In the genomic region with DNA sequence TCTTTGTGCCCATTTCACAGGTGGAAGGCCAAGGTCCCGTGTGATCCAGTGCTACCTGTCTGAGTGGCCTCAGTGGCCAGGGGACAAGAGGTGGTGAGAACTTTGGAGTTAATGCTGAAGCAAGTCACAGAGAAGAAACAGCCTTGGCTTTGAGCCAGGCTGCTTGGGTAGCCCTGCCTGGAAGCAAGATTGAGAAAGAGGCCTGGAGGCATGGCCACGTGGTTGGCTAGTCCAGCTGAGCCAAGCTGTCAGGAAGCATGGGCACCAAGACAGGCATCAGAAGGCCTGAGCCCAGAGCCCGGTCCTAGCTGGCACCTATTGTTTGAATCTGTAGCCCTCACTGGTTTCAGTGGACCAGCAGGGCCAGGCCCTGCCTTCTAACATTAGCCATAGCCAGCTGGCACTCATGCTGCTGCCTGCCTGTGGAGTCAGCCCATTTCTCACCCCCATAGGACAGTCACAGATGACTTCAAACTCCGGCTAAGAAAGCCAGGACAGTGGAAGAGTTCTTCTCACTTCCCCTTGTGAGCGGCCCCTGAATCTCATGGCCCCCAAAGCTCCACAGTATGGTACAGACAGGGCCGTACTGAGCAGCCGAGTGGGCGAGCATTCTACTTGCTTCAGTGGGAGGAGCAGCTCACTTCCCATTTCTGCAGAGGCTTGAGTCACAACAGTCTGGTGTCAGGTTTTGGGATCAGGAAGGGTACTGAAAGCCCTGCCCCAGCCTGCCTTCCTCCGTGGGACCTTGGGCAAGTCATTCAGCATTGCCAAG, we compare ENCODE assay signal across 7 mouse cellular contexts. TPM values are rescaled to one million over a fixed set of nuclear protein-coding genes. Genes with fewer than 3 reads are reported as not detected.
DNase-seq lines count a peak whose midpoint lies in the region; ATAC-seq and TF ChIP-seq lines count a peak whose summit lies in the region.

No protein-coding gene starts in this region.

- no peak overlapping the region; the same call in 1 of the 2 replicates for H3K9ac ChIP-seq in liver, postnatal 0 days (replicated peaks)

- TF ChIP-seq EP300 in liver, postnatal 0 days (IDR thresholded peaks at IDR 0.05; ENCODE audit: low read depth), result no peak

- no peak for TF ChIP-seq POLR2A in thymus, adult 2 months (IDR thresholded peaks at IDR 0.05; ENCODE audit: control insufficient read depth, extremely low read depth, insufficient read depth, low read length, poor library complexity)
- TF ChIP-seq POLR2A in brain, embryonic 14.5 days (IDR thresholded peaks at IDR 0.05; ENCODE audit: borderline replicate concordance, extremely low read depth, insufficient read depth, insufficient read length, poor library complexity, severe bottlenecking), result no peak

- TF ChIP-seq CTCF in thymus, adult 2 months (IDR thresholded peaks at IDR 0.05; ENCODE audit: borderline replicate concordance, control insufficient read depth, extremely low read depth, insufficient read depth, low read length, poor library complexity), result no peak
- TF ChIP-seq CTCF in brain, embryonic 14.5 days (IDR thresholded peaks at IDR 0.05; ENCODE audit: borderline replicate concordance, extremely low read depth, insufficient read depth, insufficient read length), result no peak
- no peak for TF ChIP-seq CTCF in liver, postnatal 0 days (IDR thresholded peaks at IDR 0.05; ENCODE audit: low read depth)

- H3K4me2 ChIP-seq in liver, postnatal 0 days (ENCODE audit: low read depth, low read length), result no peak overlapping the region

- peak overlapping the region; percentile 42; the same call in 1 of the 2 replicates for H3K27ac ChIP-seq in thymus, adult 2 months (ENCODE audit: control insufficient read depth, insufficient read depth, low read length)
- H3K27ac ChIP-seq in liver, postnatal 0 days (ENCODE audit: low read depth), result peak overlapping the region; percentile 85

- peaks cover 56% of the 10 kb centered on the region for H3K4me1 ChIP-seq in thymus, adult 2 months (replicated peaks; ENCODE audit: control insufficient read depth, insufficient read depth, low read length)
- H3K4me1 ChIP-seq in liver, postnatal 0 days (ENCODE audit: insufficient read depth), result peaks cover 26% of the 10 kb centered on the region

- 38% methylated on average over 9 of the region's 9 CpGs for WGBS in thymus, adult 2 months
- 32% methylated on average over 9 of the region's 9 CpGs for WGBS in liver, postnatal 0 days (ENCODE audit: insufficient replicate concordance)

- H3K36me3 ChIP-seq in thymus, adult 2 months (ENCODE audit: control insufficient read depth, insufficient read depth, low read length), result peaks cover 27% of the 10 kb centered on the region
- peaks cover 21% of the 10 kb centered on the region for H3K36me3 ChIP-seq in liver, postnatal 0 days (replicated peaks; ENCODE audit: insufficient read depth, low read length)

- ATAC-seq in liver, postnatal 0 days, result peak; percentile 36

- no peak overlapping the region for H3K4me3 ChIP-seq in thymus, adult 2 months (ENCODE audit: control insufficient read depth, insufficient read depth, low read length)
- no peak overlapping the region for H3K4me3 ChIP-seq in liver, postnatal 0 days (ENCODE audit: low read depth, low read length)

- DNase-seq in thymus, adult 2 months, result peak; percentile 22
- DNase-seq in thymus, postnatal 10 days (ENCODE audit: low spot score in 2 of 2), result no peak
- peak; percentile 67 for DNase-seq in brain, embryonic 14.5 days (ENCODE audit: low read depth)
- DNase-seq in gastrocnemius, adult 8-10 months (ENCODE audit: low spot score in 2 of 2), result peak; percentile 35 to 60
- DNase-seq in kidney, postnatal 4 days, result peak; percentile 45 to 67
- DNase-seq in liver, postnatal 0 days, result peak; percentile 54
- peak; percentile 58 for DNase-seq in right cerebral cortex, postnatal 25 days

- H3K9me3 ChIP-seq in liver, postnatal 0 days (ENCODE audit: low read length), result no peaks in the 10 kb centered on the region

- H3K27me3 ChIP-seq in thymus, adult 2 months (ENCODE audit: control insufficient read depth, insufficient read depth, low read length), result no peaks in the 10 kb centered on the region
- H3K27me3 ChIP-seq in liver, postnatal 0 days (ENCODE audit: insufficient read depth, low read length), result no peaks in the 10 kb centered on the region

RNA-seq across cellular contexts. Expression of gene Zc3h12a, which starts 11.4 kb away (rescaled TPM):
- 27.4 and 28.7 TPM in 2 replicates for polyA plus RNA-seq in thymus, adult 2 months (2012; rRNA removed)
- 0.57 and 0.85 TPM in 2 replicates for polyA plus RNA-seq in brain, embryonic 14.5 days (2012; rRNA removed)
- total RNA-seq in gastrocnemius, adult 8-10 months (2022), result 1 to 10 TPM; 1.4 to 2.3 (median 2.0) TPM
- polyA plus RNA-seq in liver, postnatal 0 days (2015; fragmentation: Nextera tagmentation; extraction: Ambion mirVana), result 0.44 and 0.48 TPM in 2 replicates

RNA-seq across cellular contexts. Expression of gene Meaf6, which starts 31.3 kb away (rescaled TPM):
- polyA plus RNA-seq in thymus, adult 2 months (2012; rRNA removed), result 26.4 and 30.7 TPM in 2 replicates
- polyA plus RNA-seq in brain, embryonic 14.5 days (2012; rRNA removed), result 126 and 140 TPM in 2 replicates
- total RNA-seq in gastrocnemius, adult 8-10 months (2022), result 10 to 100 TPM in 1 of 4 experiments, 1 to 10 TPM in 3; 7.9 to 12.3 (median 8.2) TPM
- 15.2 and 16.3 TPM in 2 replicates for polyA plus RNA-seq in liver, postnatal 0 days (2015; fragmentation: Nextera tagmentation; extraction: Ambion mirVana)

RNA-seq across cellular contexts. Expression of gene Snip1, which starts 49.8 kb away (rescaled TPM):
- polyA plus RNA-seq in thymus, adult 2 months (2012; rRNA removed), result 20.5 and 22.5 TPM in 2 replicates
- polyA plus RNA-seq in brain, embryonic 14.5 days (2012; rRNA removed), result 19.0 and 20.6 TPM in 2 replicates
- total RNA-seq in gastrocnemius, adult 8-10 months (2022), result 1 to 10 TPM; 3.9 to 5.6 (median 4.8) TPM
- polyA plus RNA-seq in liver, postnatal 0 days (2015; fragmentation: Nextera tagmentation; extraction: Ambion mirVana), result 10.7 and 10.8 TPM in 2 replicates

RNA-seq across cellular contexts. Expression of gene Dnali1, which starts 50.8 kb away (rescaled TPM):
- 0.22 and 0.57 TPM in 2 replicates for polyA plus RNA-seq in thymus, adult 2 months (2012; rRNA removed)
- 1.2 and 1.8 TPM in 2 replicates for polyA plus RNA-seq in brain, embryonic 14.5 days (2012; rRNA removed)
- not detected for total RNA-seq in gastrocnemius, adult 8-10 months (2022)
- 0.06 TPM in 1 of 2 replicates, not detected in the other for polyA plus RNA-seq in liver, postnatal 0 days (2015; fragmentation: Nextera tagmentation; extraction: Ambion mirVana)

Comparison
In these comparisons a context has a peak if more than half of its experiments do, and no peak if none do; other contexts are left out.
1. DNase-seq: peak in thymus, adult 2 months (single experiment), brain, embryonic 14.5 days (single experiment), gastrocnemius, adult 8-10 months (2 of 2), kidney, postnatal 4 days (2 of 2), liver, postnatal 0 days (single experiment) and right cerebral cortex, postnatal 25 days (single experiment); none in thymus, postnatal 10 days (0 of 2).
2. RNA of gene Zc3h12a, which starts 11.4 kb away (polyA plus RNA-seq): 27.4 to 28.7 TPM in thymus, adult 2 months; 0.57 to 0.85 TPM in brain, embryonic 14.5 days and 0.44 to 0.48 TPM in liver, postnatal 0 days; every median in the first group is over 10 times any median in the second.